Mouse (Mus musculus) heart, adult 2 months (tissue): ENCODE data around the gene Pkd1l2.

Experiments used
- CTCF ChIP-seq: fragments of 200-600 bp; IDR thresholded peaks from 2 replicates; pipeline ENCODE4 v1.8.1; 2022; ENCODE audit warnings: antibody characterized with exemption, mild to moderate bottlenecking, moderate library complexity
- EP300 ChIP-seq: fragments of 200-500 bp; IDR thresholded peaks from 2 replicates; pipeline ENCODE4 v1.6.1; 2011; ENCODE audit warnings: low read depth, low read length, control low read depth; ENCODE audit not compliant: insufficient read depth

DNA sequence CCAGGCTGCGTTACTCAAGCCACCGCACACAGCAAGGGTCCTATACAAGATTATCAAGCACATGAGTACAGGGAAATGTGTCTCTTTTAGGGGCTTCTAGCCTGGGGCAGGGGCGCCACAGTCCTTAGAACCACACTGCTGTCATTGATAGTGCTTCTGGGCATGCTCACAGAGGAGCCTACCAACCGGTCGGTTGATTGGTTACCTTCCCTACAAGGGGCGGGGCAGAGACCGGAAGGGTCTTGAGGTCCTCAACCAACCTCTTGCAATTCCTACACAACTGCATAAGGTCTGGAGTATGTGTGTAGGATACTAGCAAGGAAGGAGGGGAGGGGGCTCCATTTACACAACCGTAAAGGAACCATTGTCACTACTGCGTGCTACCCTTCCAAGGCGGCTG, 53.6 kb downstream of the Pkd1l2 start:
- no peak for TF ChIP-seq EP300
- TF ChIP-seq CTCF = no peak
